Mouse (Mus musculus): Measurements from ENCODE around the gene Igsf9b.

DNA sequence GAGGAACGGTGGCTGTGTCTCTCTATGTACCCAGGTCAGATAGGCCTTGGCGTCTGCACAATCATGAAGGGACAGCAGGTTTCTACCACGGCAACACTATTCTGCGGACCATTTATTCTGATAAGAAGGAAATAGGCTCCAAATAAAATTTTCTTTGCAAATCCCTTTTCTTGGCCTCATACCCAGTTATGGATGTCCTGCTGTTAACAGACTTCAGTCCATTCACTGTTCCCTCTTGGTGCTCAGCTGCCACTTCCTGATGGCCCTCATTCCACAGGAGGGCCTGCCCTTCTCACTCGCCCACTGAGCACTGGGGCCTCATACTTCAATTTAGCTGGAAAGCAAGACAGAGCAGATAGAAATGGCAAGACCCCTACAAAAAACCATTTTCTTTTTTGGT is 31.1 kb upstream of the Igsf9b start:
- TF ChIP-seq CTCF (IDR thresholded peaks at IDR 0.05; ENCODE audit: borderline replicate concordance, insufficient read depth, low read depth, low read length): no peak
- no peak for TF ChIP-seq POLR2A (IDR thresholded peaks at IDR 0.05; ENCODE audit: borderline replicate concordance, insufficient read depth, low read length)
